Mouse (Mus musculus): ENCODE measurements at regions not wholly inside any gene's neighbourhood (a gene's known extent, or its start where the extent isn't known, plus 50 kb on each side); places are given as distances from the start of the nearest gene placed in this dataset.
A peak's percentile ranks its signal among the peaks of the same experiment; 100 is the strongest.

GRCm38 (mm10) chr2:75062189-75062510 lies 236.5 kb downstream of the Mtx2 start:
- no peak for DNase-seq (ENCODE audit: low spot score)

- no peak for DNase-seq (ENCODE audit: low spot score)
Observed at GRCm38 (mm10) chr2:75064406-75065115, 239.0 kb downstream of the Mtx2 start.

DNA sequence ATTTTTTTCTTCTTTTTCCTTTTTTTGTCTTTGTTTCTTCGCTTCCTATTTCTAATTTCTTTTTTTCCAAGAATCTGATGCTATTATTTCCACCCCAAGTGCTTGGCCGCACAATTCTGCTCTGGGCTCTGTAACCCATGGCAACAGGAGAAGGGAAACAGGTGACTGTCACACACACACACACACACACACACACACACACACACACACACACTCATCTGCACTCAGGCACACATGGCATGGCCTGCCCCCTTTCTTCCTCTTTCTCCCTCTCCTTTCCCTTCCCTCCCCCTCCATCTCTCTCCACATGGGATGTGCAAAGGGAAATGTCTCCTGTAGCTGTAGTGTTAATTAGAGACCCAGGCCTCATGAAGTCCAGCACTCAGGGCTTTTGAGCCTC lies 239.7 kb downstream of the Mtx2 start:
- DNase-seq (ENCODE audit: low spot score): no peak

DNA sequence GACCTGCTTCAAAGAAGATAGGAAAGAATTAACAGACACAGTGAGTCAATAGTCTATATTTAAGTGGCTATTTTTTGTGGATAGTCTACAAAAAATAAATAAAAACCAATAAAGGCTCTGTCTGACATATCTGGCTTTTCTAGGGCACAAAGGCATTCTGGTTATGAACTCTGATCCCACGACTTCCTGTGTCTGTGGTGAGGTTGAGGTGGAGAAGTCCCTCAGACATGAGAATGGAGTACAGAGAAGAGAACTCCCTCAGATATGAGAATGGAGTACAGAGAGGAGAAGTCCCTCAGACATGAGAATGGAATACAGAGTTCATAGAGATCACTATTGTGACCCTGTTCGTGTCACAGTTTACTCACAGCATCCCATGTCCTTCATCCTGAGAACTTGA lies 243.7 kb downstream of the Mtx2 start:
- no peak for DNase-seq (ENCODE audit: low spot score)

GRCm38 (mm10) chr2:75072021-75072420 lies 246.4 kb downstream of the Mtx2 start:
- no peak for DNase-seq (ENCODE audit: low spot score)

DNA sequence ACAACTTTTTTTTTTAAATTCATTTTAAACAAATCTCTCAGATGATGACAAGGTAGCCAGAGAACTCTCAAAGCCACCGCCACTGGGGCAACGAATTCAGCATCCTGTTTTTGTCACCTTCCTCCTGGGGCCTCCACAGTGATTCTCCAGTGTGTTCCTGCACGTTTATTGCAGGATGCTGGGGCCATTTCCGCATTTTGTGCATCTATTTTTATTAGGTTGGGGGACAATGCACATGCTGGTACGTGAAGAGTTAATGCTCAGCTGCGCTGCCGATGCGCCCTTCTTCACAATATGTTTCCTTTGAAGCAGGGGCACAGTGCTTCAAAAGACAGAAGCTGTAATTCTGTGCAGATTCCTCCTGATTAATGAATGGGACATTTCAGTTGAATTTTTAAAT lies 246.9 kb downstream of the Mtx2 start:
- no peak for DNase-seq (ENCODE audit: low spot score)

- no peak for DNase-seq (ENCODE audit: low spot score)
Observed at GRCm38 (mm10) chr2:75073178-75073577, 247.6 kb downstream of the Mtx2 start.

GRCm38 (mm10) chr2:75087164-75087563 lies 261.6 kb downstream of the Mtx2 start:
- no peak for DNase-seq (ENCODE audit: low spot score)

GRCm38 (mm10) chr2:75089186-75089585 lies 263.6 kb downstream of the Mtx2 start:
- DNase-seq (ENCODE audit: low spot score): no peak

- no peak for DNase-seq (ENCODE audit: low spot score)
Observed at GRCm38 (mm10) chr2:75089616-75090015, 264.0 kb downstream of the Mtx2 start.

DNA sequence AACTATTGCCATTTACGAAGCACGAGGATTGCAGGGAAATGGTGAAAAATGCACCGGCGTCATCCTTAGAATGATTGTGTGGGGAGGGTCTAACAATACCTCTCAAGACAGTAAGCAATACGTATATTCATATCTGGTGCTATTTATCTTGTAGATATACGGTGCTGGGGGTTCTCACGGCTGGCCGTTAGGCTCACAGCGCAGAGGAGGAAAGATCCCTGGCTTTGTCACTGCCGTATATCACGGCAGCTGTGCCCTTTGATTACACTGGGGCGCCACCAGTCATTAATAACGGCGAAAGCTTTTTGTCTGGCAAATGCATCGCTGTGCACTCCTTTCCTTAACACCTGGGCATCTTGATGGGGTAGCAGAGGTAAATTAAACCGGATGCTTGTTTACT lies 264.8 kb downstream of the Mtx2 start:
- no peak for DNase-seq (ENCODE audit: low spot score)

DNA sequence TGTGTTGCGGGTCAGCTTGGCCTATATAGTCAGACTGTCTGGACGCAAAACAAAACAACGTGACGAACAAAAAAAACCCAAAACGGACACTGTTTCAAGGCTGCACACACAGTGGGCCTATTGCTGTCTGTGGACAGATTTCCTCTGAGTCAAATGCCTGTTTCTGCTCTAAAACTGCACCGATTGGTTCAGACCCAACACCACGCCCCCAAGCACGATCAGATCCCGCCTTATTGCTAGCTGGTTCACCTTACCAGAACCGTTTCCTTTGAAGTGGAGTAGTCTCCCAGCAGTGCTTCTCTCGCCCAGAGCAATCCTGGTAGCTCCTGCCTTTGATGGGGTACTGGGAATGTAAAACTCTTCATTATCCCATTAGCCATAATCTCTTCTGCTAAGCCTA lies 275.9 kb downstream of the Mtx2 start:
- no peak for DNase-seq (ENCODE audit: low spot score)

DNA sequence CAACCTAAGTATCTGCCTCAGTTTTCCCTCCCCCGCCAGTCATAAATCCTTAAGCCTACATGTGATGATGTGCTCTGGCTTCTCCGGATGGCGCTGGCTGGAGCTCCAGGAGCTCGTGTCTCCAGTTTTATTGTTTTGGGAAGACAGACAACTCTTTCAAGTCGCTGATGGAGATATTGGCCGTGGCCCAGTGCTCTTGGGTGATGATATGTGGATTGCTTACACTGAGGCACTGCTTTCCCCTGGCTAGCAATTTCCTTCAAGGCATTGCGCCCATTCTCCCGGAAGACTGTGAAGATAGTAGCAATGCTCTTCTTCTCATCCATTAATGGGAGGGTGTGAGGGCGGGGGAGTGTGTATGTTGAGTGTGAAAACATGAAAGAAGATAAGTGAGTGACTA lies 287.1 kb downstream of the Mtx2 start:
- no peak for DNase-seq (ENCODE audit: low spot score)

DNA sequence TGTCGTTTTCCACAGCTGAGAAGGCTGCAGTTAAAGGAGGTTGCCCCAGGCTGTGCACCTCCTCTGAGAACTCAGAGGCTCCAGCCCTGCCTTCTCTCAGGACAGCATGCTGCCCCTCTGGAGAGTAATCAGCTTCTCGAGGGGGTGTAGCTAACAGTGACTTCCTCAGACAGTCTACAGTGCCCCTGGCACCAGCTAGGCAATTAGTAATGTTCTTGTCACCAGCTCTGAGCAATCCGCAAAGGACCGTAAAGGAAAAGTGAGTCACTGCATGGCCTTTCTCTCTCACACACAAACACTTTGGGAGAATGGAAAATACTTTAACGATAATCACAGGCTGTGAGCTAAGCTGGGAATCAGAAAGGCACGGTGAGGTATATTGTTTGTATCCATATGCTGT lies 288.8 kb downstream of the Mtx2 start:
- no peak for DNase-seq (ENCODE audit: low spot score)

DNA sequence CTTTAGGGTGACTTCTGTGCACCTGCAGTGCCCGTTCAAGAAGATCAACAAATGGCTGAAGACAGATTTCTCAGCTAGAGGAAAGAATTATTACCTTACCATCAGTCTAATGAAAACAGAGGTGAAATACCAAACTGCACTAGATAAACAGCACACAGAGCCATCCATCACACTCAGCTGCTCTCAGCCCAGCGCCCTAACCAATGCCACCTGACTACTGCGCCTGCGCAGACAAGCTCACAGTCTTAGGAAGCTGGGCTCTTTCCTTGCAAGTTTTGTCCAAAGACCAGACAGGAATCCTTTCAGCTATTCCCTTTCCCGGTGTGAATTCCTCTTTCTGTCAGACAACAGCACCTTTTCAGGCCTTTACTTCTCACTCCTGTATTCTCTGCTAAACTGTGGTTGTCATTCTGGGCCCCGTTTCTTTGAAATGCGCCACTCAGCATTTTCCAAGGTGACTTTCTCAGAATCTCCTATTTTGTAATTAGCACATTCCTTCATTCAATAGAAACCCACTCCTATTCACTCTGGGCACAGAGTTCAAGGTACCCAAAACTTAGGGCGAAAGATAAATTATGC lies 292.8 kb downstream of the Mtx2 start:
- no peak for DNase-seq (ENCODE audit: low spot score)

DNA sequence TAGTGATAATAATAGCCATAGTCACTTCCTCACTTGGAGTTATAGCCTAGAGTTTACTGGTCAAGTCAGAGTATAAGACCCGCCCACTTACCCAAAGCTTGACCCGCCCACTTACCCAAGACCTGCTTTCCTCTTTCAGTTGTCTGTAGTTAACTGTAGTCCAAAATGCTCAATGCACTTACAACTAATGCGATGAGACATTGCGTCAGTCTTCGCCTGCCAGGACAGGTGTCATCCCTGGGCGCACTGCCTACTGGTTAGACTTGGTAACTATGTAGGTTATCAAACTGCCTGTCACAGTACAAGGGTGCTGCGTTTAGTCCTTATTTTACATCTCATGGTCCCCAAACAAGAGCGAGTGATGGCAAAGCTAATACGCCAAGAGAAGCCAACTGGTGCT lies 294.0 kb downstream of the Mtx2 start:
- DNase-seq (ENCODE audit: low spot score): no peak

GRCm38 (mm10) chr2:75133298-75134080 lies 307.9 kb downstream of the Mtx2 start:
- DNase-seq (ENCODE audit: low spot score): no peak

DNA sequence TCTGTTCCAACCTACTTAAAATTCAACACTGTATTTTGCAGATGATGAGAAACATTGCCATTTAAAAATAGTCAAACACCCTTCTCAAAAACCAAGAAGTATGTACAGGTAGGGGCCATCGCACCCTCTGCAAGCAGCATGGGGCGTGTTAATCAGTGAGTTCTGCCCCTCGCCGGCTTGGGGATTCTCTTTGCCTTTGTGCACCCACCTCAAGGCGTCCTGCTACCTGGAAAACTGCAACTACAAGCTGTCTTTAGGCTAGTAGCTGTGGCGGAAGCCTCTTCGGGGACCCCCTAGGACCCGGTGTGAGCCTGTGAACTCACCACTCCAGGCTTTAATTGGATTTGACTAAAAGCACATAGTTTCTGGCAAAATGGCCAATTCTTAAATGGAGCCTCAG lies 311.0 kb downstream of the Mtx2 start:
- no peak for DNase-seq (ENCODE audit: low spot score)

GRCm38 (mm10) chr2:75137133-75137982 lies 311.8 kb downstream of the Mtx2 start:
- no peak for DNase-seq (ENCODE audit: low spot score)

DNA sequence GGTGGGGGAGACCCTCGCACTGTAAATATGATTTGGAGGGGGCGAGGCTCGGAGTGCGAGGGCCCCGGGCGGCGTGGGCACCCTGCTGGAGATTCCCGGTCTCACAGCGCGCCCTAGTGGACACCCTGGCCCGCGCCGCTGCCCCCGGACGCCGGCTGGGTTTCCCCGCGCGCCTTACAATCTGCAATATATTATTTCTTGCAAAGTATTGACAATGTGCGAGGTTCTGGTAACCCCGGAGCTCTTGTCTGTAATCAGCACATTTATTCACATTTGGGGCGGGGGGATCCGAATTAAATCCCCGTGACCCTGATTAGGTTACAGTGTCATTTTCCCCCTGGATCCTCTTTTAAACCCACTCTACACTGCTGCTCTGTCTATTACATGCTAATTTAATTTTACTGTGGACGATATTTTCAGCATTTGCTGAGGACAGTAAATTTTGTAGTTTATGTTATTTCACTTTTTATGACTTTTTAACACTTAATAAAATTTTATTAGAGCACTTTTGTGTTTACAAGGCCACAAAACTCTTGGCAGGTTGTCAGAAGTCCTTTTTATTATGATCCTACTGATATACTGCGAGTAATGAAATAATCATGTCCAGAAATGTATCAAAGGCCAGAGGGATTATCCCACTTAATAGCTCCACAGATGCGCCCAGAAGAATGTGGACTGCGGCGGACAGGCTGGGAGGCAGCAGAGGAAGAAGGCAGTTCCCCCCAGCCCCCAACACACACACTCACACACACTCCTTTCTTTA lies 312.6 kb downstream of the Mtx2 start:
- peak; percentile 75 for DNase-seq (ENCODE audit: low spot score)

GRCm38 (mm10) chr2:75138746-75139060 lies 313.1 kb downstream of the Mtx2 start:
- DNase-seq (ENCODE audit: low spot score): no peak

GRCm38 (mm10) chr2:75139544-75139943 lies 313.9 kb downstream of the Mtx2 start:
- DNase-seq (ENCODE audit: low spot score): no peak
